Mouse (Mus musculus) ES-E14 (cell line): ENCODE results near the gene Brap.
"Not testable (repeated sequence)": the region's sequence is repeated elsewhere in the genome, so short reads cannot be mapped to it uniquely, and the experiment has no call there.

Experiments
- CHD2 ChIP-seq: IDR thresholded peaks from 2 replicates; pipeline ENCODE4 v1.6.1; 2014; ENCODE audit warnings: mild to moderate bottlenecking, low read depth, low read length, inconsistent platforms
- HCFC1 ChIP-seq: IDR thresholded peaks from 2 replicates; pipeline ENCODE4 v1.6.1; 2012; ENCODE audit warnings: low read length, inconsistent platforms, borderline replicate concordance; ENCODE audit not compliant: insufficient read depth
- MAFK ChIP-seq: IDR thresholded peaks from 2 replicates; pipeline ENCODE4 v1.6.1; 2014; ENCODE audit warnings: mild to moderate bottlenecking, low read depth, low read length, inconsistent platforms; ENCODE audit not compliant: insufficient read depth
- ZC3H11A ChIP-seq: IDR thresholded peaks from 2 replicates; pipeline ENCODE4 v1.6.1; 2012; ENCODE audit warnings: low read depth, mild to moderate bottlenecking, inconsistent platforms, low read length, borderline replicate concordance
- ZNF384 ChIP-seq: IDR thresholded peaks from 2 replicates; pipeline ENCODE4 v1.6.1; 2012; ENCODE audit warnings: low read depth, low read length, inconsistent platforms

GRCm38 (mm10) chr5:121691436-121691835 is 31.1 kb downstream of the Brap start:
- TF ChIP-seq ZNF384, CHD2, HCFC1, MAFK, ZC3H11A: not testable (repeated sequence)
